Mouse (Mus musculus) kidney, embryonic 14.5 days (tissue): Measurements from ENCODE around the gene Mfsd11. TPM values are rescaled to one million over a fixed set of nuclear protein-coding genes. Genes with fewer than 3 reads are reported as not detected.
"Not testable (repeated sequence)": the region's sequence is repeated elsewhere in the genome, so short reads cannot be mapped to it uniquely, and the experiment has no call there.

Source experiments
- ATAC-seq: fragments of 200-750 bp; cut with Nextera tagmentation; 2 replicates; pipeline ENCODE4 v1.8.0; 2017; ENCODE audit warnings: moderate number of reproducible peaks, mild to moderate bottlenecking, moderate TSS enrichment, moderate library complexity; ENCODE audit not compliant: low FRiP score, low TSS enrichment
- H3K27ac ChIP-seq: fragments of 300-500 bp; sonication (generic); 2 replicates; pipeline ENCODE4 v1.5.1; 2014; ENCODE audit warnings: low read depth, mild to moderate bottlenecking, low read length, moderate library complexity, mixed read lengths
- H3K27me3 ChIP-seq: fragments of 300-500 bp; sonication (generic); 2 replicates; pipeline ENCODE4 v1.6.1; 2014; ENCODE audit warnings: mild to moderate bottlenecking, low read length; ENCODE audit not compliant: control insufficient read depth, insufficient read depth
- H3K36me3 ChIP-seq: fragments of 300-500 bp; sonication (generic); 2 replicates; pipeline ENCODE4 v1.6.1; 2014; ENCODE audit warnings: low read length, mixed read lengths; ENCODE audit not compliant: control insufficient read depth, insufficient read depth
- H3K4me1 ChIP-seq: fragments of 300-500 bp; sonication (generic); 2 replicates; pipeline ENCODE4 v1.6.1; 2014; ENCODE audit warnings: low read length, mixed read lengths; ENCODE audit not compliant: control insufficient read depth, insufficient read depth
- H3K4me2 ChIP-seq: fragments of 300-500 bp; sonication (generic); replicated peaks from 2 replicates; pipeline ENCODE4 v1.6.1; 2014; ENCODE audit warnings: low read depth, mild to moderate bottlenecking, low read length
- H3K4me3 ChIP-seq: fragments of 300-500 bp; sonication (generic); 2 replicates; pipeline ENCODE4 v1.5.1; 2014; ENCODE audit warnings: mild to moderate bottlenecking, low read length
- H3K9ac ChIP-seq: fragments of 300-500 bp; sonication (generic); 2 replicates; pipeline ENCODE4 v1.6.1; 2014; ENCODE audit warnings: low read depth, mild to moderate bottlenecking, low read length, moderate library complexity
- H3K9me3 ChIP-seq: fragments of 300-500 bp; sonication (generic); 2 replicates; pipeline ENCODE4 v1.6.1; 2016; ENCODE audit warnings: low read length; ENCODE audit not compliant: control insufficient read depth
- WGBS: fragments of 180-500 bp; shearing (Covaris S2); extraction: QIAGEN DNeasy Blood & Tissue Kit; methylation state at CpG from one replicate; pipeline ENCODE4 v1.1.7; 2014; 5-methylcytosine and 5-hydroxymethylcytosine counted together
- polyA plus RNA-seq: library from polyadenylated mRNA; unstranded; fragments of >200 nt; fragmentation: Nextera tagmentation; extraction: Ambion mirVana; gene quantifications from 2 replicates; pipeline ENCODE4 v1.2.1, GENCODE M21; 2014

Gene Mfsd11
- polyA plus RNA-seq, 1 experiment from 2014 or later: 35.0 TPM

DNA sequence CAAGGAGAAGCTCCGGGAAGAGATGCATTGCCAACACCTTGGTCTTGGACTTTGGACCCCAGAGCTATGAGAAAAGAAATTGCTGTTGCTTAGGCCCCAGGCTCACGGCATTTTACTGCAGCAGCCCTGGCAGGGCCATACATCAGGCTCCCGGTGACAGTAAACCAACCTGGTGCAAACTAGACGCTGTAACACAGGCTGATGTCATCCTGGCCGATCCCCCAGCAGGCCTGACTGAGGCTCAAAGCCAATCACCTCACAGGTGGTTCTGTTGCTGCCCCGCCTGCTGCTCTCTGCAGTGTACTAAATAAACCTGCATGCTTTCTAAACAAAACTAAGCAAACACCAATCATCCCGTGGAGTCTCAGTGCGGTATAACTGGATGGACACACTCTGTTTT lies 33.5 kb upstream of the Mfsd11 start:
- Histone ChIP-seq H3K4me1 (peaks cover 34% of the 10 kb centered on the region), H3K27ac (no peak overlapping the region), H3K4me3 (no peak overlapping the region), H3K9ac (no peak overlapping the region; the same call in 1 of the 2 replicates), H3K4me2 (no peak overlapping the region), H3K9me3 (no peaks in the 10 kb centered on the region), H3K27me3 (no peaks in the 10 kb centered on the region), H3K36me3 (no peaks in the 10 kb centered on the region)
- 41% methylated on average over 8 of the region's 8 CpGs for WGBS
- no peak for ATAC-seq

DNA sequence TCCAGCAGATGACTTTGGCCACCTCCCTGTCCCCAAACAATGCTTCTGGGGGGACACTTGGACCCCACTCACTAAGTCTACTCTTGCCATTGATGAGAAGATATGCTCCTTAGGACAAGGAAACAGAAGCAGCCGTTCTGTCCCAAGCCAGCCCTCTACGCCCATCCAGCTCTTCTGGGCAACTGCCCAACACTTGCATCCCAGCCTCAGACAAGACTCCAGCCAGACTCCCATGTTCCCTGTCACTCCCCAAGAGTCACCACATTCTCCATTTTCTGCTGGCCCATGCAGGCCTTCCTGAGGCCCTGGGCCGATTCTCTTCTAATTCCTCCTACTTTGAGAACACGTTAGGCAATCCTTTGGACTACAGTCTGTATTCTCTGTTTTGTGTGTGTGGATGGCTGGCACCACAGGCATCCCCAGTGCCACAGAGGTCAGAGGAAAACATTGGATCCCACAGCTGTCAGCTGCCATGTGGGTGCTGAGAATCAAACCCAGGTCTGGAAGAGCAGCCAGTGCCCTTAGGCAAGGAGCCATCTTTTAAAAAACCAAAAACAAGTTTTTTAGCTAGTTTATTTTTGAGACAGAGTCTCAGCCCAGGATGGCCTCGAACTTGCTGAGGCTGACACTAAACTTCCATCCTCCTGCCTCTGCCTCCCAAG lies 32.2 kb upstream of the Mfsd11 start:
- Histone ChIP-seq H3K9ac (no peak overlapping the region), H3K4me3 (no peak overlapping the region), H3K4me1 (peaks cover 23% of the 10 kb centered on the region), H3K4me2 (no peak overlapping the region), H3K9me3 (no peaks in the 10 kb centered on the region), H3K36me3 (no peaks in the 10 kb centered on the region), H3K27ac (no peak overlapping the region), H3K27me3 (no peaks in the 10 kb centered on the region)
- ATAC-seq: no peak
- WGBS: 90% methylated on average over 5 of the region's 5 CpGs

DNA sequence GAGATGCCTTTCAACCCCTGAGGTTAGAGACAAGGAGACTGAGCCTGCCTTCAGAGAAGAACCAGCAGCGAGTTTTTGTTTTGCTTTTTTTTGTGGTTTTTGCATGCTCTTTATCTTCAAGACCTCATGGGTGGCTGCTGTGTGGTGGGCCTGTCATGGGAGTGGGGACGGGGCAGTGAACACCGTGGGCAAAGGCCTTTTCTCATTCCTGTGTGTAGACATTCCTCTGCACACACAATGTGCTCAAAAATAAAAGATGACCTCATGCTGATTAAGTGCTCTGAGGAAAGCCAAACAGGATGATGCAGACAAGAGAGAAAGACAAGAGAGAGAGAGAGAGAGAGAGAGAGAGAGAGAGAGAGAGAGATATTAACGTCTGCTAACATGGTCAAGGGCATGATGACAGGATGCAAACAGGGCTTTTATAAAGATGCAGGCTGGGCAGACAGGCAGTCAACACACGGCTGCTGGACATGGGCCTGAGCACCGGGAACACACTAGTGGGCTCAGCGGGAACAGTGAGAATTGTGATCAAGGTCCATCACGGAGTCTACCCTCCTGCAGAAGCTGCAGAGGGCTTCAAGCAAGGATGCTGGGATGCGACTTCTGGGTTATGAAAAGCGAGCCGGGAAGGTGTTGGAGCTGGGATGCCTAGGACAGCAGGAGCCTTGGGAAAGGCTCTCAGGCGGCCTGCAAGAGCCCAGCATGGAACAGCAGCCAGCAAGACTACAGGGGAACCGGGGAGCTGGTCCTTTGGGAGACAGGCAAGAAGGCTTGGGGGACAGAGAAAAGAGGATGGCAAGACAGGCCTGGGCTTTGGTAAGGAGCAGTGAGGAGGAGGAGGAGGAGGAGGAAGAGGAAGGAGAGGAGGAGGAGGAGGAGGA lies 30.9 kb upstream of the Mfsd11 start:
- Histone ChIP-seq H3K4me1 (peaks cover 23% of the 10 kb centered on the region), H3K9me3 (no peaks in the 10 kb centered on the region), H3K4me3 (no peak overlapping the region), H3K27ac (no peak overlapping the region), H3K9ac (no peak overlapping the region), H3K27me3 (no peaks in the 10 kb centered on the region), H3K36me3 (no peaks in the 10 kb centered on the region), H3K4me2 (no peak overlapping the region)
- 69% methylated on average over 13 of the region's 13 CpGs for WGBS
- ATAC-seq: no peak

DNA sequence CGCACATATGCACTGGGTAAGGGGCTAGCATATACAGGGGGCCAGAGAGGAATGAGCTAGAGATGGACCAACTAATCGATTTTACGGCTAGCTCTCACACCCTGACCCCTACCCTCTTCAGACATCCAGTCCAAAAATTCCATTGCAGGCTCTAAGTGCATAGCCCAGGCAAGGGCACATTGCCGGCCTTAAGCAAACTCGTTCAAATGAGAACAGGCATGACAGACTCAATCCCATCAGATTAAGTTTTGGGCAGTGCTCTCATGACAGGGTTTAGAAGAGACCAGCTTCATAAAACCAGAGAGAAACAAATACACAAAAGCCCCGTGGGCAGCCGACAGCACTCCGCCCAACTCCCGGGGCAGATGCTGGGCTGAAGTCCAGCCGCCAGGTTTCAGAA lies 30.0 kb upstream of the Mfsd11 start:
- Histone ChIP-seq H3K9ac (no peak overlapping the region), H3K36me3 (no peaks in the 10 kb centered on the region), H3K4me3 (no peak overlapping the region), H3K4me1 (peaks cover 29% of the 10 kb centered on the region), H3K4me2 (no peak overlapping the region), H3K27ac (no peak overlapping the region), H3K9me3 (no peaks in the 10 kb centered on the region), H3K27me3 (no peaks in the 10 kb centered on the region)
- WGBS: 79% methylated on average over 10 of the region's 10 CpGs
- no peak for ATAC-seq

DNA sequence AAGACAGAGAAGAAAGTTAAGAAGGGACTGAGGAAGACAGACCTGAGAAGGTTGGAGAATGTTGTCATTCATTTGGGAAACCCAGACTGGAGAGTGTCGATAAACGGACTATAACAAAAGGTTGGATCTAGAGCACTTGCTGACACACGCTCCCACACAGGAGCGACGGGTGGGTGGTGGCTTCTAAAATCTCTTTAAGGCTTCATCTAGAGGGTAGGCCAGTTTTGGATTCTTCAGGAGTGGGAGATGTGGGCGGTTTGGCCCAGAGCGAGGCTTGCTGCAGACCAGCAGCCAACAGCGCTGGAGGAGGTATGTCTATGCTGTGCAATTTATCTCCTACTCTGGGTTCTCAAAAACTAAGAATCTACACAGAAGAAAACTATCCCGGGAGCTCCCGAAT lies 29.6 kb upstream of the Mfsd11 start:
- H3K9ac ChIP-seq: no peak overlapping the region
- ATAC-seq: no peak
- WGBS: 92% methylated on average over 10 of the region's 10 CpGs
- no peak overlapping the region for H3K27ac ChIP-seq
- H3K4me2 ChIP-seq: no peak overlapping the region
- H3K9me3 ChIP-seq: no peaks in the 10 kb centered on the region
- no peaks in the 10 kb centered on the region for H3K27me3 ChIP-seq
- peaks cover 32% of the 10 kb centered on the region for H3K4me1 ChIP-seq
- H3K36me3 ChIP-seq: no peaks in the 10 kb centered on the region
- no peak overlapping the region for H3K4me3 ChIP-seq

DNA sequence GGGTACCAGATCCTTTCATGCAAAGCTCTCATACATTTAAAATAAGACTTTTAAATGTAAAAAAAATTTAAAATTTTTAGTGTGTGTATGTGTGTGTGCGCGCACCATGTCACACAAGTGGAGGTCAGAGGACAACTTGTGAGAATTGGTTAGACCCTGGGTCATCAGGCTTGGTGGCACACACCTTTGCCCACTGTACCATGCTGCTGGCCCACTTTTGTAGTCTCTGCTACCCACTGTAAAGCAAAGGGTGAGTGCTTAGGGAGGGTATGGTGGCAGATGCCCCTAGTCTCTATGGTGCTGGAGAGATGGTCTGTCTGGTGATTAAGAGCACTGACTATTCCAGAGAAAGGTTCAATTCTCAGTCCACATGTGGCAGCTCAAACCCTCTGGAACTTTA lies 29.0 kb upstream of the Mfsd11 start:
- H3K27me3 ChIP-seq: no peaks in the 10 kb centered on the region
- WGBS: 98% methylated on average over 2 of the region's 2 CpGs
- no peak overlapping the region for H3K4me3 ChIP-seq
- no peaks in the 10 kb centered on the region for H3K9me3 ChIP-seq
- H3K4me2 ChIP-seq: no peak overlapping the region
- no peak for ATAC-seq
- no peak overlapping the region for H3K27ac ChIP-seq
- no peak overlapping the region for H3K9ac ChIP-seq
- H3K4me1 ChIP-seq: peaks cover 32% of the 10 kb centered on the region
- H3K36me3 ChIP-seq: no peaks in the 10 kb centered on the region

DNA sequence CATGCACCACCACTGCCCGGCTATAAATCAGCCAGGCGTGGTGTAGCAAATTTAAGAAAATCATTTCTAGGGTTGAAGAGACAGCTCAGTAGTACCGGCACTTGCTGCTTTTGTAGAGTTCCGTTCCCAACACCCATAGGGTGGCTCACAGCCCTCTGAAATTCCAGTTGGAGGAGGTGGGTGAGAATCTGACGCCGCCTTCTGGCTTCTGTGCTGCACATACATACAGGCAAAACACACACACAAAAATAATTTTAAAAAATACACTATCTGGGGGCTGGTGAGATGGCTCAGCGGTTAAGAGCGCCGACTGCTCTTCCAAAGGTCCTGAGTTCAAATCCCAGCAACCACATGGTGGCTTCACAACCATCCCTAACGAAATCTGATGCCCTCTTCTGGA lies 28.4 kb upstream of the Mfsd11 start:
- not testable (repeated sequence) for H3K27me3 ChIP-seq, H3K36me3 ChIP-seq, H3K27ac ChIP-seq, H3K9ac ChIP-seq, H3K4me3 ChIP-seq, H3K9me3 ChIP-seq, H3K4me2 ChIP-seq, ATAC-seq
- peaks cover 32% of the 10 kb centered on the region for H3K4me1 ChIP-seq
- WGBS: 95% methylated on average over 10 of the region's 10 CpGs

DNA sequence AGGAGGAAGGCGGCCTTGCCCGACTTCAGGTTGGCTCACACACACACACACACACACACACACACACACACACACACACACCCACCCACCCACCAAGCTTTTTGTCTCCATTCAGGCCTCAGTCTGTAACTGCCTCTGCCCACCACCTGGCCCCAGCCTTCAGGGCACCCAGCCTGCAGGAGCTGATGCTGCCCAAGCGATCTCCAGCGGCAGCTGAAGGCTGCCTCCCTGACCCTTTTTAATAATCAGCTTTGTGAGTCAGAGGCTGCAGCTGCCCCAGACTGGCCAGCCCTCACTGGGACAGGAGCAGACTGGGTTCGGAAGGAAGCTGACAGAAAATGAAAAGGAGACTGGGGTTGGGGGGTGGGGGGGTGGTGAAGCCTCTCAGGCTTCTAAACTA lies 27.0 kb upstream of the Mfsd11 start:
- no peaks in the 10 kb centered on the region for H3K27me3 ChIP-seq
- H3K4me1 ChIP-seq: peaks cover 32% of the 10 kb centered on the region
- no peaks in the 10 kb centered on the region for H3K36me3 ChIP-seq
- H3K9ac ChIP-seq: no peak overlapping the region
- 55% methylated on average over 5 of the region's 5 CpGs for WGBS
- no peak overlapping the region for H3K4me3 ChIP-seq
- no peak overlapping the region for H3K27ac ChIP-seq
- H3K4me2 ChIP-seq: no peak overlapping the region
- H3K9me3 ChIP-seq: no peaks in the 10 kb centered on the region
- no peak for ATAC-seq
